Mouse (Mus musculus) urinary bladder, adult 2 months (tissue): ENCODE results near the gene Gm7271. TPM values are rescaled to one million over a fixed set of nuclear protein-coding genes. Genes with fewer than 3 reads are reported as not detected.

Source experiments
- DNase-seq: peaks from one replicate; pipeline ENCODE4 v3.0.0; 2022; ENCODE audit warnings: low spot score
- polyA plus RNA-seq: library from polyadenylated mRNA; depleted of rRNA; stranded (reverse); fragments of >200 nt; gene quantifications from 2 replicates; pipeline ENCODE4 v1.2.3, GENCODE M21; 2012; rRNA removed

Gene Gm7271
- polyA plus RNA-seq: not detected in 2 replicates

DNA sequence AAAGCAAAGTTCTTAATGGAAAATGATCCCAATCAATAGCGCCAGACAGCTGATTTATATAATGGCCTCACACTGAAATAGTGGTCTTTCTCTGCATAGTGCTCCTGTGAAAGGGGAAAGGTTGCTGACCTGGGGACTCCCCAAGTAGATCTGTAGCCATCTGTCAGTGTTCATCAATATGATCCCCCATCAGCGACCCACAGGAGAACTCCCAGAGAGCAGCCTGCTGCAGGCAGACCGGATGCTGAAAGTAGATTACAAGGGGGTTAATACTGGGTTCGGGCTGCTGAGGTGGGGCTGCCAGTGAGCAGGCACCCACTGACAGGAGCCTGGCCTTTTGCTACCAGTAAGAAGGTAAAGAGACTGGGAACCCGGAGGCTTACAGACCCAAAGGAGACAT is at the start of gene Gm7271:
TSS of gene Gm7271 (plus strand) at position 230 of the 400 bp plus-strand sequence.
- no peak for DNase-seq

DNA sequence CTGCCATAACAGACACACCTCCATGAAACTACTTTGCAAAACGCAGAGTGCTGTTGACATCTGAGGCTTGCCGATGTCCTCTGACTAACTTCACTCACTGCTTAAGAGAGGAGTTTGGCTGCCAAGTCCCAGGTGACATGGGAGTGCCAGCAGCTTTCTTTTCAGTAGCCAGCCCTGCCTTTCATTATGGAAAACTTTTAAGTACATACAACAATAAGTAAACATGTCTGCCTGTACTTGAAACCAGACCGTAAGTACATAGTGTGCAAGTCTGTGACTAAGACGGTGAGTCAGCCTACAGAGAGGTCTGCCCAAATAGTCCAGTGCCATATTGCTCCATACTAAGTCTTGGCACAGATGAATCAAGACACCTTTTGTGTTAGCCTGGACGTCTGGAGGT is 46.7 kb upstream of the Gm7271 start:
- DNase-seq: no peak

DNA sequence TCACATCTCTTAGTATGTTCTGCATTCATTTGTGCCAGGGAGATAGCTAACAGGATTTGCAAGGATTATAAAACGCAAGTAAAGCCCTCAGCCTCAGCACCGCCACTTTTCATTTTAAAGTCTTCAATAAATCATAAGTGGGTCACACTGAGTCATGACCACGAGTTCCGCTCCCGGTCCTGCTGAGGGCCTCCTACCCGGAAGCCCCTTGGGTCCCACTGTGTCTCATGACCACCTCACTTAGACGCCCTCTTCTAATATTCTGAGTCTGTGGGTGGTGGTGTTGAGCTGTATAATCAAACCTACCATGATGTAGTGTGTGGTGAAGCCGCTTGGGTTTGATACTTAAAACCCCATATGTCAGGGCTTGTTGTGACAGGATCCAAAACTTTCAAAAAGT is 46.1 kb upstream of the Gm7271 start:
- DNase-seq: no peak

DNA sequence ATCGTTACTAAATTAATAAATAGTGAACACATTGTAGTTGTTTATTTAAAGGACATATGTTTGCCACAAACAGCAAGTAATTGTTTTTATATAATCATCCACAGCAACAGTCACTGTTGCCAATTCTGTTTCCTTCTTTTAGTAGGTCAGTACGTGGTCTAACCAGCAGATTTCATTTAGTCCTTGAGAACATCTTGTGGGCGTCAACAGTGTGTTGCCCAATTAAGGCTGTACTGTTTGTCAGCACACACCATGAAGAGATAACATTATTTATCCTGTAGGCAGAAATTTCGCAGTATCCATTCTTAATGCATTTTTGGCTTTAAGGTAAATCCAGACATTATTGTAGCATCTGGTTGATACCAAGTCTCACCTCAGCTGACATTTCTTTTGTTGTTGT is 42.4 kb upstream of the Gm7271 start:
- DNase-seq: no peak

- no peak for DNase-seq
These were observed 8.9 kb upstream of the Gm7271 start for GRCm38 (mm10) chr5:76474931-76475330.

- DNase-seq: no peak
These were observed 7.0 kb upstream of the Gm7271 start for GRCm38 (mm10) chr5:76476873-76477272.

DNA sequence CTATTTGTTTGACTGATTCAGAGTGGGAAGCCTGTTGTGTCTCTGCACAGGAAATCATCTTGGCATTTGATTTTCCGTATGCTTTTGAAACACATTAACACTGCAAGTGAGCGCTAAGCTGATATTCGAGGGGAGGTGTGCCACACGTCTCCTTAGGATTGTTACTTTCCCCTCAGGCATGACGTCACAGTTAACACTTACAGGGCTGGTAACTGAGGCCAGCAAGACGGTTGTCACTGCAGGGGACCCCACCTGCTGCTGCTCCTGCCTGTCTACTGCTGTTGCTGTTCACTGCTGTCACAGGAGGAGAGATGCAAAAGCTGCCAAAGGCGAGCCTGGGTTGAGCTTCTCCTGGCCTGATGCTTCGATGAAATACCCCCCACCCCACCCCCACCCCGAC is 6.1 kb upstream of the Gm7271 start:
- DNase-seq: no peak

DNA sequence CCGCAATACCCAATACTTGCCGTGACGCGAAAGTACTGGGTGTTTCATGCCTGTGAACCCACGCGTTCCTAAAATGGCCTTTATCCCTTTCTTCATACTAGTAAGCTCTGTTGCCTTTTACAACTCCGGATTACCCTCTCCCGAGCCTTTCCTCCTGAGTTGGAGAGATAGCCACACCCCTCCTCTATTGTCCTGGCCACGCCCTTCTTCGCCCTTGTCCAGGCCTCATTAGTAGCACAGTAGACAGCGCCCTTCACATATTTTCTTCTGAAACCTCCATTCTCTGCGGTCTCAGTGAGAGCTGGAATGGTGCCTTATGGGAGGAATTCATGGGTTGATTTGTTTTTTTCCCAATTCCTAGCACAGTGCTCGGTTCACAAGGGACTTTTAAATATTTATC is 11.3 kb downstream of the Gm7271 start:
- no peak for DNase-seq

GRCm38 (mm10) chr5:76522446-76522845 is 38.6 kb downstream of the Gm7271 start:
- DNase-seq: no peak

GRCm38 (mm10) chr5:76524623-76525022 is 40.8 kb downstream of the Gm7271 start:
- DNase-seq: no peak

- DNase-seq: no peak
These were observed 41.2 kb downstream of the Gm7271 start for GRCm38 (mm10) chr5:76525066-76525465.

DNA sequence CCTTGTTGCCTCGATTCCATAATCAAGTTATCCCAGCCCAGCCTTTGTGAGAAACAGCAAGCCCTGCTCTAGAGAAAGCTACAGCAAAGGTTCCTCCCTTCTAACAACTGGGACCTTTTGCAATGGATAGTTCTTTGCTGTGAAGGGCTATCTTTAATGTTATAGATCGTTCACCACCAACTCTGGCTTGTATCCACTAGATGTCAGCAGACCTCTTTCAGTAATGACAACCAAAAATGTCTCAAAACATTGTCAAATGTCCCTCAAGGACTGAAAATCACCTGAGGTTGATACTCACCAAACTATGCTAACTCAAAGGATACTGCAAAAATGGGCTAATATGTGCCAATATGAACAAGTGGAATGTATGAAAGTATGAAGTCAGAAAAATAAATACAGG is 42.0 kb downstream of the Gm7271 start:
- no peak for DNase-seq

DNA sequence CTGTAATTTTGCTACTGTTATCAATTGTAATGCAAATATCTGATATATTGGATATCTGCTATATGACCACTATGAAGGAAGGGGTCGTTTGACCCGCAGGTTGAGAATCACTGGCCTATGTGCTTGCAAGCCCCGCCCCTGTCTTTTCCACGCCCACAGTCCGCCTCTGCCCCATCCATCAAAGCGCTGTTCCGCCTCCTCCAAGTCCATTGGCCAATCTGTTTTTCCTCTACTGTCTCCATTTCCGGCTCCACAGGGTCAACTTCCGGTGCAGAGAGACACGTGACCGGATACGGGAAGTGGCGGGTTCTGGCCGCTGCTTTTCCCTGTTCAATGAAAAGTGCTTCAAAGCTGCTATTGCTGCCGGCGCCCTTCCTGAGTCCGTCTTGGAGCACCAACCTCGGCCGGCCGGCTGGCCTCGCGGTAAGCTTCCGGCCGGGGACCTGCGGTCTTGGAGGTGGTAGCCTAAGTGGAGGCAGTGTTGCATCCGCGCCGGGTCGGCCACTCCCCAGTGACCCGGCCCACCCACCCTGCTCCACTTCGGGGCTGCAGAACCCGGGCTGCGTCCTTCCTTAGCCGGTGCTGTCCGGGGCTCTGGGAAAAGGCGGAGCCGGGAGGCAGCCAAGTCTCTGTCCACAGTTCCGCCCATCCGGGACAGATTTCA is 45.3 kb downstream of the Gm7271 start, which contains the start of gene Exoc1:
TSS of gene Exoc1 (plus strand) at position 272 of the 664 bp plus-strand sequence.
- DNase-seq: peak; percentile 84

GRCm38 (mm10) chr5:76529704-76530066 is 45.8 kb downstream of the Gm7271 start:
- no peak for DNase-seq

GRCm38 (mm10) chr5:76533186-76533585 is 49.3 kb downstream of the Gm7271 start:
- no peak for DNase-seq

- DNase-seq: no peak
These were observed 52.4 kb downstream of the Gm7271 start for GRCm38 (mm10) chr5:76536231-76536630.

DNA sequence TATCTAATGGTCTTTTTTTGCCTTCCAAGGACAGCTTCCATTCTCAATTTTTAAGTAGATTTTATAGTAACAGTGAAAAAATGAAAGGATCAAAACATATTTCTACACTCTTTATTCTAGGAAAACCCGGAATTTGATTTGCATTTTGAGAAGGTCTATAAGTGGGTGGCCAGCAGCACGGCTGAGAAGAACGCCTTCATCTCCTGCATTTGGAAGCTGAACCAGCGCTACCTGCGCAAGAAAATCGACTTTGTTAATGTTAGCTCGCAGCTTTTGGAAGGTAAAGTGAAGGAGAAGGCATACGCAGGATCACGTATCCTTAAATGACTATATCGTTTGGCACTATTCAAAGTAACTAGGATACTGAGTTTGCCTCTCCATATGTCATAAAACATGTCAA is 53.7 kb downstream of the Gm7271 start:
- no peak for DNase-seq

DNA sequence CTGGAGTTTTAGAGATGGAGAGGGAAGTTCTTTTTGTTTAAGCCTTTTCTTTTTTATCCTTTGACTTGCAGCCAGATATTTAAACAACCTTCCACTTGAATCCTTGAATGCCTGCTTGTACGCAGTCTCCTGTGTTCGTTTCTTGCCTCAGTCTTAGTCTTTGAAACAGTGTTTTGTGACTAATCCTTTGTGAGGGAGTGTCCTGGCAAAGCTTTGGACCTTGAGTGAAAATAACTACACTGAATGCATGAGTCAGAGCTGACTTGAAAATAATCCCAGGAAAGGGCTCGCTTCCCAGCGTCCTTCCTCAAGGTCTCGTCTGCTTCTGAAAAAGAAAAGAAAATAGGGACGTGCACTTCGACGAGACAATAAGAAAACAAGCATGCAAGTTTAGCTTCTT is 56.3 kb downstream of the Gm7271 start:
- DNase-seq: no peak

GRCm38 (mm10) chr5:76540842-76541241 is 57.0 kb downstream of the Gm7271 start:
- DNase-seq: no peak

DNA sequence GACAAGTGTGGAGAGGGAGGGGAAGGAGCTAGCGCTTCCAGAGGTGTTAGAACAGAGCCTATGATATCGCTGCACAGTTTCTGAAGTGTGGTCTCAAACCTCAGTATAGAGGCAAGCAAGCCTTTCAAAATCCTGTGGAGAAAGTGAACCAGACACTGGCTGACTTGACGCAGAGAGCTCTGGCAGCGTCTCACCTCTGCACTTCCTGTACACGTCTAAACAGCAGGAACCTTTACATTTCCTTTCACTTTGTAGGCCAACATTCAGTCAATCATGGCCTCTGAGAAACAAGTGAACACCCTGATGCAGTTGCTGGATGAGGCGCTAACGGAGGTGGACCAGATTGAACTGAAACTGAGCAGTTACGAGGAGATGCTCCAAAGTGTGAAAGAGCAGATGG is 59.4 kb downstream of the Gm7271 start:
- no peak for DNase-seq

- DNase-seq: no peak
These were observed 66.6 kb downstream of the Gm7271 start for GRCm38 (mm10) chr5:76550426-76550825.

- DNase-seq: no peak
These were observed 81.5 kb downstream of the Gm7271 start for GRCm38 (mm10) chr5:76565321-76565720.
